Mouse (Mus musculus) bone marrow macrophage, adult 2 months (primary cell): ENCODE results near the gene Slc6a1.

Experiments used
- CTCF ChIP-seq: IDR thresholded peaks from 2 replicates; pipeline ENCODE4 v1.5.1; 2012; ENCODE audit warnings: low read depth, mild to moderate bottlenecking, low read length, moderate library complexity
- POLR2A ChIP-seq: IDR thresholded peaks from 2 replicates; pipeline ENCODE4 v1.6.1; 2012; ENCODE audit warnings: mild to moderate bottlenecking, low read depth, low read length, borderline replicate concordance

DNA sequence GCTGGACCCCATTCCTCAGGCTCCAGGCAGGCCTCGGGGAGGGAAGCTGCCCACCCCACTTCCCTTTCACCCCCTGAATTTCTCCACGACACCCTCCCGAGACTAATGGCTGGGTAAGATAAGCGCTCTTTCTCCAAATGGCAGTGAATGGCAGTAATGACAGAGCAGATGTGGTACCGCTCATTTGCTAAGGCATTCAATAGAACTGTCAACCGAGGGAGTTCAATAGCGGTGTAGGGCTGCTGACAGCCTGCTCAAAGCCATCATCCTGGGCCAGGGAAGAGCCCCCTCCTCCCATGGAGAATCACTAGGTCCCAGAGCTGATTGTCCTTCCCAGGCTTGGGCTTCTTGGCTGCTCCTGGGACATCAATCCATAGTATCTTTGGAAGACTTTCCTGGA, 6.7 kb downstream of the Slc6a1 start:
- TF ChIP-seq CTCF (no peak), POLR2A (no peak)
